Mouse (Mus musculus) heart, adult 9 months (tissue): ENCODE data around the gene Smg6.

ENCODE experiments used
- DNase-seq, 2 experiments: peaks; one replicate each; pipeline ENCODE4 v3.0.0; 2022; ENCODE audit warnings: low spot score in 2 of 2

The Smg6 gene

GRCm38 (mm10) chr11:75046638-75047037, 121.0 kb downstream of the Smg6 start:
- no peak for DNase-seq

GRCm38 (mm10) chr11:75047066-75047465, 121.4 kb downstream of the Smg6 start:
- peak; percentile 93 to 97 for DNase-seq

- DNase-seq = peak; percentile 58 to 70
These were observed 122.2 kb downstream of the Smg6 start for GRCm38 (mm10) chr11:75047736-75048407.

DNA sequence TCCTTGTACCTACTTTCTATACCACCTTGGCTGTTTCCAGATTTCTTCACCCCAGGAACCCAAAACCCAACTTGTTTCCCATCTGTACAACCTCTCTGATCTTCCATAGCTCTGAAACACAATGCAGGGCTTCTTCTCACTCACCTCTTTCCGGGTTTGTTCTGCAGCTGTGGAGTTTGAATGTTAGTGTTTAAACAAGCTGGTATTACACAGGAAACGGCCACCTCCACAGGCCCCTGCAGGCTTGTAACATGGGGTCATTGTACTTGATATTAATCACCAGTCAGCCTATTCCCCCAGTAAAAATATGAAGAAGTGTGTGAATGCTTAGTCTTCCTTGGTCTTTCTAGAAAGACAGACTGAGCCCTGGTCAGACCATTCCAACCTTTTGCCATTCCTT, 123.5 kb downstream of the Smg6 start:
- DNase-seq = no peak

DNA sequence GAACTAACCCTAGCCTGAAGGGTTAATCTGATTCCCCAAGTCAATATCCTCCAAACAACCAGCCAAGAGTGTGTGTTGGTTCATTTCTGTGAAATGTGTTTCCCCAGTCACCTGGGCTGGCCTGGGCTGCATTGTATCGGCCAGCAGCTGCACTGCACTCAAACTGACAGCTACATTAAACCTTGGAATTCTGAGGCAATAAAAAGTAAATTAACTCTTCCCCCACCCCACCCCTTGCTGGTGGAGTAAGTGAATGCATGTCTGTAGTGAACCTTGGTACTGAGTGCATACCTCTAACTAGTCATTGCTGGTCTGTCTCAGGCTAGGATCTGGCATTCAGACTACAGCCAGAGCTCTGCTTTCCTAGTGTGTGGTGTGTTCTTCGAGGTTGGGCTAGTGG, 124.2 kb downstream of the Smg6 start:
- no peak for DNase-seq

GRCm38 (mm10) chr11:75051239-75051638, 125.6 kb downstream of the Smg6 start:
- DNase-seq = no peak

DNA sequence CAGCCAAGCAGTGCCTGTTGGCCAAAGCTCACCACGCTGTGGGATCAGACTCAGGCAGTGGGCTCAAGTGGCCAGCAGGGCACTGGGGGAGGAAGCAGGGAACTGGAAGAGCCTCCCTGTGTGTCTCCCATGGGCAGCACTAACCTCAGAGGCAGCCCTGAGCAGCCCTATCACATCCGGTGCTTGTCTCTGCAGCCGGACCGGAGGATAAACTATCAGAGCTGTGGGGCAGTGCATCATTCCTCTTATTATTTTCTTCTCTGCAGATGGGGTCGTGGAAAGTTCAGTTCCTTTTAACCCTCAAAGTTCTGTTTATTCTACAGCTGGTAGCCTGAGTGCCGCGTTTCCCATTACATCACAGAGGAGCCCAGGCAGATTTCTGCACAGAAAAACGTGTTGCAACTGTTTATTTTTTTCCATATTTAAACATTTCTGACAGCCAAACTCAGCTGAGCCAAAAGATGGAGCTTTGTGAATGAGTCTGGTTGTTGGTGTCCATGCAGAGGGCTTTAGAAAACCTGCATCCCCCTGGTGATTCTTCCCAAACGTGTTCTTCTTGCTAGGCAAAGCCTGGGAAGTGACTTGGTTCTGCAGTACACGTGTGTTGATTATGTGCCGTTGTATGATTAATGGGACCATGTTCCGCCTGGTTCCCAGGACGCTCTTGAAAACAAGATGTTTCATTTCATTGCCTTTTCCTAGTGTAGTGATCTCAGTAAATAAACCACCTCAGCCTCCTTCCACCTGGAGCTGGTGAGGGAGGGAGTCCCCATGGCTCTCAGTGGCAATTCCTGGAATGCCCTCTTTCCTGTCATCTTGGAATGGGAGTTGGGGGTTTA, 126.3 kb downstream of the Smg6 start:
- peak; percentile 75 to 87 for DNase-seq

GRCm38 (mm10) chr11:75053020-75053419, 127.4 kb downstream of the Smg6 start:
- DNase-seq = no peak

GRCm38 (mm10) chr11:75053722-75054121, 128.1 kb downstream of the Smg6 start:
- peak in 1 of 2 experiments; percentile 59 for DNase-seq

DNA sequence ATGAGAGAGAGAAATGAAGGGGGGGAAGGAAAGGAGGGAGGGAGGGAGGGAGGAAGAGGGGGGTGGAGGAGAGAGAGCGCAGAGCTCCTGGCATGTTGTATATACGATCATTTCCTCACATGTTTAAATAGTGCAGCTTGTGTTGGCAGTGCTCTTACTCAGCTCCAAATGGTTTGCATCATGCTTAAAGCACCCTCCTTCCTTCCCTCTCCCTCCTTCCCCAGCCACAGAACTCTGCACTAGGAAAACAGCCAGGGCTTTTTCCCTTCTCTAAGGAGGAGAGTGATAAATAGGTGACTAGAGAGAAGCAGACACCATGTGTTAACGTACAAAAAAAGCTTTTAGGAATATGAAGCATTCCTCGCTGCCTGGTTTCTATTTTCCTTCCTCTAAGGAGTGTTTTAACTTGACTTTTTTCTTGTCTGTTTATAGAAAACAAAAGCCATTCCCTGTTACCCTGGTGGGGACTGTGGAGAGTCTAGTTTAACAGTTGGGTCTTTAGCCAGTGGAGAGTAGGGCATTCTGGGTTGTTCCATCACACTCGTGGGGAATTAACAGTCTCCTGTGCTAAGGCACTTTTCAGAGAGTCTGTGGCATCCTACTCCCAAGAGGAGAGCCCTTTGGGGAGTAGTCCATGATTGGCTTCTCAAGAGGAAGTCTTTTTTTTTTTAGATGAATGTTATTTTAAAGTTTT, 128.7 kb downstream of the Smg6 start:
- peak; percentile 71 to 73 for DNase-seq

GRCm38 (mm10) chr11:75054878-75055214, 129.2 kb downstream of the Smg6 start:
- DNase-seq = no peak

- DNase-seq = no peak
These were observed 137.0 kb downstream of the Smg6 start for GRCm38 (mm10) chr11:75062650-75063049.

- DNase-seq = no peak
These were observed 138.6 kb downstream of the Smg6 start for GRCm38 (mm10) chr11:75064266-75064665.

DNA sequence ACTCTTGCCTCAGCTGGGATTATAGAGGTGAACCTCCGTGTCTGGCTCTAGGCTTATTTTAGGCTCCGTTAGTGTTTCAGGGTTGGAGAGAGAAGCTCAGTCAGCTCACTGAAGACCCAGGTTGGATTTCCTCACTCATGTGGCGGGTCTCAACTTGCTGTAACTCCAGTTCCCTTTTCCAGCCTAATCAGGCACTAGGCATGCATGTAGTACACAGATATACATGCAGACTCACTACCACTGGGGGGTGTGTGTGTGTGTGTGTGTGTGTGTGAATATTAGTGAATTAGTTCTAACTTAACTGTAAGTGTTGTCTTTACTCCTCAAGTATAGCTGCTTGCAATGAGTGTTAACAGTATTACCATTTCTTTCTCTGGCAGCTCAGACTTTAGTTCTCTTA, 145.7 kb downstream of the Smg6 start:
- DNase-seq = no peak

DNA sequence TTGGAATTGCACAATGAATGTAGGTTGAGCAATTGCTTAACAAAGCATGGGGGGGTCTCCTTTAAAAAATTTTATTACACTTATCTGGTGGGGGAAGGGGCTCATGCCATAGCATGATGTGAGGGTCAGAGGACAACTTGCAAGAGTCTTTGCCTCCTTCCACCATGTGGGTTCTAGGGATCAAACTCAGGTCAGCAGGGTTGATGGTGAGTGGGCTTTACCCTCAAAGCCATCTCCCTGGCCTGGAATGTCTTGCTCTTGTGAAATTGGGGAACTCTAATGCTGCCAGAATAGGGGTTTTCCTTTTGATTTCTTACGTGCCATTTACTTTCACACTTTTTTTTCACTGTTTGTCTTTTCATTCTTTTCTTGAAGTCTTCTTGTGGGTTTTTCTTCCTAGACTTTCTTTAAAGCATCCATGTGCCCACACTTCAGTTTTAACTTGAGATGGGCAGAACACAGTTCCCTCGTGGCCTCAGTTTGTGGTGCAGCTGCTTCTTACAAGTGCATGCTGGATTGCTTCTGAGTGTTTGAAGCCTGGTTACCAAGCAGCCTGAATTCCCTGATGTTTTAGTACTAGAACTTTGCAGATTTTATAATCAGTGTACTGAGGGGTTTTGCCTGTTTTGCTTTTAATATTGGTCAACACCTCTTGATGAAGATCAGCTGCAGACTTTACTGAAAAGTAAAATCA, 147.5 kb downstream of the Smg6 start:
- DNase-seq = peak in 1 of 2 experiments; percentile 34

- DNase-seq = no peak
These were observed 148.1 kb downstream of the Smg6 start for GRCm38 (mm10) chr11:75073696-75074095.

DNA sequence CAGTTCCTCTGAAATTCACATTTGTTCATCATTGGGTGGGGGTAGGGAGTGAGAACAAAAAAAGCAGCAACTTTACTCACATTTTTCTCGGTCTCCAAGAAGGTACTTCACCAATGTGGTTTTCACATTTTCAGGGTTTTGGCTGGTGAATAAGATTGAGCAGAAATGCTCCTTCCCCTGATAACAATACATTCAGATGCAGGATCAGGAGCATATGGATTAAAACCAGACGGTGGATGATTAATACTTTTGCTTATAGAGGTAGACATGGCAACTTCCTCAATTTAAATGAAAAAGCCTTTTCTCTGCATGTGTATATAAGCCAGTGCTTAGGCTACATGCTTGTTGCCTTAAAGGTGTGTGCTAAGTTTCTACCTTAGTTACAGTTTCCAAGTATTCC, 148.9 kb downstream of the Smg6 start:
- no peak for DNase-seq

- no peak for DNase-seq
These were observed 153.0 kb downstream of the Smg6 start for GRCm38 (mm10) chr11:75078616-75079015.

DNA sequence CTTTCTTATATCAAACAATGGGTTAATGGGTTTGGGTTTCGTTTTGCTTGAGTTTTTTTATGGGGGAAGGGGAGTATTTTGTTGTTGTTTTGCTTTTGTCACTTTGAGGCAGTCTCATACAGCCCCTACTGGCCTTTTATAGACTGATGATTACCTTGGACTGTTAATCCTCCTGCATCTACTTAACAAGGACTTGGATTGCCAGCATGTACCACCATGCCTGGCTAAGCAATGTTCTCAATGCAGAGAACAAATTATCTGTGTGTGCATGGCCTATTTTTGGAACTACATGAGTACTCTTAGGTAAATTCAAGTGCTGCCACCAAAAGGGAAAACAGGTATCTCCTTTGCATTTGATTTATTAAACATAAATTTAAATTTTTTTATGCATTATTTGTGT, 157.4 kb downstream of the Smg6 start:
- DNase-seq = no peak

- peak in 1 of 2 experiments; percentile 45 for DNase-seq
These were observed 166.5 kb downstream of the Smg6 start for GRCm38 (mm10) chr11:75092159-75092558.

DNA sequence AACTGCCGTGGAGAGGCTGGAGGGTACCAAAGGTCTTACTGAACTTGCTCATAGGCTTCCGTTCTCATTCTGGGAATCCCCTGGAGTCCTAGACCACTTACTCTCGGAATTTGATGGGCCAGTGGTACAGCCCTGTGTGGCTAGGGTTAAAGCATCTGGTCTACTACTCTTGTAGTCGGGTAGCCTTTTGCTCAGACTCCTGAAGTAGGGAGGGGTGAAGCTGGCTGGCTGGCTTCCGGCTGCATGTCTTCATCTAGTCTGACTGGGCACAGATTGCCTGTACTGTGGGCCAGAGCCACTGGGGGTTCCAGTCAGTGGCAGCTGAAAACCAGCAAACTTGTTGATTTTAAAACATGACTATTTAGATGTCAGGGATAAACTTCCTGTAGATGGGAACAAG, 167.0 kb downstream of the Smg6 start:
- DNase-seq = peak; percentile 71 to 72

DNA sequence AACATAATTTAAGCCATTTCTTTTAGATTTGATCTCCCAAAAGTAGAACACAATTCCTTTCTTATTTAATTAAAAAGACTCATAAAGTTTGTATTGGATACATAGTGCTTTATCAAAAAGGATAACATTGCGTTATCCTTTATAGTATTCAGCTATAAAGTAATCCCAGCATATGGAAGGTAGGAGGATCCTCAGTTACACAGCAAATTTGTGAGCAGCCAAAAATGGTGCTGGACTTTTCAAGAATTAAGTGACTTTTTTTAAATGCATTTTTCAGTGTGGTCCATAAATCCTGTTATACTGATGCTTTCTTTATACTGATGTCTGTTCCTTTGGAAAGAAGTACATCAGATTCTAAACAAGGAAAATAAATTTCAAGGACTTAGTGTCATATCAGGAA, 169.1 kb downstream of the Smg6 start:
- DNase-seq = no peak
